Mouse (Mus musculus) stomach, postnatal 0 days (tissue): ENCODE data around the gene Tas2r134.

Experiments
- CTCF ChIP-seq: IDR thresholded peaks from 2 replicates; pipeline ENCODE4 v1.5.1; 2016; ENCODE audit warnings: antibody characterized with exemption, low read depth, mild to moderate bottlenecking, moderate library complexity
- EP300 ChIP-seq: optimal IDR thresholded peaks from 2 replicates; pipeline ENCODE3; 2016; ENCODE audit warnings: antibody characterized with exemption

GRCm38 (mm10) chr2:51613716-51614115 lies 13.6 kb upstream of the Tas2r134 start:
- no peak for TF ChIP-seq CTCF
- TF ChIP-seq EP300: no peak
